Mouse (Mus musculus) spleen, postnatal 10 days (tissue): ENCODE results near the gene Ndufa3.

Source experiments
- DNase-seq, 2 experiments: peaks; one replicate each; pipeline ENCODE4 v3.0.0; 2021 to 2022; ENCODE audit warnings: low spot score in 2 of 2

Ndufa3 gene

GRCm38 (mm10) chr7:3666921-3667391 lies 49.8 kb downstream of the Ndufa3 start:
- DNase-seq = peak in 1 of 2 experiments; percentile 24
